Mouse (Mus musculus): ENCODE measurements around the gene Pappa2. TPM values are rescaled to one million over a fixed set of nuclear protein-coding genes. Genes with fewer than 3 reads are reported as not detected.

Pappa2 gene
- polyA plus RNA-seq, 1 experiment from 2014 or later: 2.1 TPM

- H3K4me2 ChIP-seq: no peak overlapping the region
- no peaks in the 10 kb centered on the region for H3K27me3 ChIP-seq
- no peak overlapping the region for H3K9ac ChIP-seq
- H3K4me1 ChIP-seq: no peaks in the 10 kb centered on the region
- no peak for ATAC-seq (ENCODE audit: insufficient number of reproducible peaks, low FRiP score, low TSS enrichment, low read depth)
- H3K9me3 ChIP-seq: no peaks in the 10 kb centered on the region
- WGBS: 73% methylated on average over 3 of the region's 3 CpGs
- H3K4me3 ChIP-seq: no peak overlapping the region
- H3K36me3 ChIP-seq: no peaks in the 10 kb centered on the region
- no peak overlapping the region for H3K27ac ChIP-seq
These were observed 282.9 kb downstream of the Pappa2 start for GRCm38 (mm10) chr1:158697423-158697822.

- Histone ChIP-seq H3K9me3 (no peaks in the 10 kb centered on the region), H3K27me3 (no peaks in the 10 kb centered on the region), H3K9ac (no peak overlapping the region), H3K27ac (no peak overlapping the region), H3K36me3 (no peaks in the 10 kb centered on the region), H3K4me2 (no peak overlapping the region), H3K4me3 (no peak overlapping the region), H3K4me1 (no peaks in the 10 kb centered on the region)
- ATAC-seq (ENCODE audit: insufficient number of reproducible peaks, low FRiP score, low TSS enrichment, low read depth): no peak
- 37% methylated on average over 1 of the region's 1 CpGs for WGBS
These were observed 292.6 kb downstream of the Pappa2 start for GRCm38 (mm10) chr1:158687726-158688125.

- H3K36me3 ChIP-seq: no peaks in the 10 kb centered on the region
- no peaks in the 10 kb centered on the region for H3K9me3 ChIP-seq
- no peak overlapping the region for H3K4me3 ChIP-seq
- no peak overlapping the region for H3K27ac ChIP-seq
- WGBS: 33% methylated on average over 3 of the region's 3 CpGs
- no peaks in the 10 kb centered on the region for H3K27me3 ChIP-seq
- no peak for ATAC-seq (ENCODE audit: insufficient number of reproducible peaks, low FRiP score, low TSS enrichment, low read depth)
- H3K4me1 ChIP-seq: peaks cover 3% of the 10 kb centered on the region; the same call in 1 of the 2 replicates
- H3K4me2 ChIP-seq: no peak overlapping the region
- no peak overlapping the region for H3K9ac ChIP-seq
These were observed 310.2 kb downstream of the Pappa2 start for GRCm38 (mm10) chr1:158669971-158670592.

GRCm38 (mm10) chr1:158666001-158666400 is 314.3 kb downstream of the Pappa2 start:
- Histone ChIP-seq H3K27ac (no peak overlapping the region), H3K9ac (no peak overlapping the region), H3K27me3 (no peaks in the 10 kb centered on the region), H3K9me3 (no peaks in the 10 kb centered on the region), H3K4me2 (no peak overlapping the region), H3K4me3 (no peak overlapping the region), H3K36me3 (no peaks in the 10 kb centered on the region), H3K4me1 (peaks cover 3% of the 10 kb centered on the region; the same call in 1 of the 2 replicates)
- no peak for ATAC-seq (ENCODE audit: insufficient number of reproducible peaks, low FRiP score, low TSS enrichment, low read depth)
- WGBS: 38% methylated on average over 3 of the region's 3 CpGs
